Mouse (Mus musculus) naive thymus-derived CD4-positive, alpha-beta T cell, adult 2 months (primary cell): ENCODE data around the gene Hk2.

Experiments used
- DNase-seq: peaks from one replicate; pipeline ENCODE4 v3.0.0-alpha.2; 2011; ENCODE audit warnings: low read depth

The Hk2 gene

DNA sequence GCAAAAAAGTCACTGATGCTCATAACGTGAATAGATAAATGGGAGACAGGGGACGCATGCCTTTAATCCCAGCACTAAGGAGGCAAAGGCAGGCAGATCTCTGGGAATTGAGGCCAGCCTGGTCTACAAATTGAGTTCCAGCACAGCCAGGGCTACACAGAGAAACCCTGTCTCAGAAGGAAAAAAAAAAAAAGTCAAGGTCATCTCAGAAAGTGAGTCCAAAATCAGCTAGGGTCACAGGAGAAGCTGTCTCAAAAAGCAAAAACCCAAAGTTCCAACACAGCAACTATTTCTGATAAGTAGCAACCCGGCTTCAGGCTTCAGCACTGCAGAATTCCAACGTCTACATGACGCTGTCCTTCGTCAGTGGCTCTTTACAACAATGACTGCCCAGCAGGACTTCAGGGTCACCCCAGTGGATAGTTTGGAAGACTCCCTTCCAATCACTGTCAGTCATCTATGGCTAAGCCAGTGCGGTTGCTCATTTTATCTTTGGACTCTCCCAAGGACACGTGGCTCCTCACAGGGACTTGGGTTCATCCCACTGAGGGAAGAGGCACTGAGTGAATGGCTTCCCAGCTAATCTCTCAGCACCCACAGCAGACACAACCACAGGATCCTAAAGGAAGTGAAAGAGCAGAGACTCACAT, 33.3 kb downstream of the Hk2 start:
- no peak for DNase-seq

GRCm38 (mm10) chr6:82740269-82740668, 34.0 kb downstream of the Hk2 start:
- DNase-seq: peak; percentile 92

DNA sequence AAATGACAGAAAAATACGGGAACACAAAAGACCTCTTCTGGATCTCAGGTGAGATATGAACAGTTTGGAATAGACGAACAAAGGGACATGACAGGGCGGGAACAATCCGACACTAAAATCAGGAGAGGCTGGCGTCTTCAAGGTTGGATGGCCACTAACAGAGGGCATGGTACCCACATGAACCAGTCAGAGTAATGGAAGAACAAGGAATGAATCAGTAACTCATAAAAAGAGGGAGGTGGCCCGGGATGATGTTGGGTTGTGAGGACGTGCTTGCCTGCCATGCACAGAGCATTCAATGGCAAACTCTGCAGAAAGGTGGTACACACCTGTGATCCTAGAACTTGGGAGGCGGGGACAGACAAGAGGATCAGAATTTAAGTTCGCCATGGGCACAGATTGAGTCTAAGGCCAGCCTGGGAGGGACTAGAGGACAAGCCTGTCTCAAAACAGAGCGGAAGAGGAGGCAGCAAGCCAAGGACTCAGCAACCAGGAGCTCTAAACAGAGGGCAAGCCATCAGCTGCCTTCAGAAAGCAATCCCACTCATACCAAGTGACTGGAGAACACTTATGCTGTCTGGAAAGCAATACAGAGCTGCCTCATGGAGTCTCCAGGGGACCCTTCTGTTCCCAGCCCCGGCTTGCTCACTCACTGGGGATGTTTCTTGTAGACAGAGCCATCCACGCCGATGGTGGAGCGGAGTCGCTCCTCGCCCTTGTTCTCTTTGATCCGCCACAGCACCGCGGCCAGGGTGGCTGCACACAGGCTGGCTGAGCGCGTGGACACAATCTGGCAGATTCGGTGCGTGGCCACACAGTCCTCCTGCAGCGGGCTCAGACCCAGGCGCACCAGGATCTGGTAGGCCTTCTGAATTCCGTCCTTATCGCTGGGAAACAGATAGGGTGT, 36.4 kb downstream of the Hk2 start:
- DNase-seq: no peak

DNA sequence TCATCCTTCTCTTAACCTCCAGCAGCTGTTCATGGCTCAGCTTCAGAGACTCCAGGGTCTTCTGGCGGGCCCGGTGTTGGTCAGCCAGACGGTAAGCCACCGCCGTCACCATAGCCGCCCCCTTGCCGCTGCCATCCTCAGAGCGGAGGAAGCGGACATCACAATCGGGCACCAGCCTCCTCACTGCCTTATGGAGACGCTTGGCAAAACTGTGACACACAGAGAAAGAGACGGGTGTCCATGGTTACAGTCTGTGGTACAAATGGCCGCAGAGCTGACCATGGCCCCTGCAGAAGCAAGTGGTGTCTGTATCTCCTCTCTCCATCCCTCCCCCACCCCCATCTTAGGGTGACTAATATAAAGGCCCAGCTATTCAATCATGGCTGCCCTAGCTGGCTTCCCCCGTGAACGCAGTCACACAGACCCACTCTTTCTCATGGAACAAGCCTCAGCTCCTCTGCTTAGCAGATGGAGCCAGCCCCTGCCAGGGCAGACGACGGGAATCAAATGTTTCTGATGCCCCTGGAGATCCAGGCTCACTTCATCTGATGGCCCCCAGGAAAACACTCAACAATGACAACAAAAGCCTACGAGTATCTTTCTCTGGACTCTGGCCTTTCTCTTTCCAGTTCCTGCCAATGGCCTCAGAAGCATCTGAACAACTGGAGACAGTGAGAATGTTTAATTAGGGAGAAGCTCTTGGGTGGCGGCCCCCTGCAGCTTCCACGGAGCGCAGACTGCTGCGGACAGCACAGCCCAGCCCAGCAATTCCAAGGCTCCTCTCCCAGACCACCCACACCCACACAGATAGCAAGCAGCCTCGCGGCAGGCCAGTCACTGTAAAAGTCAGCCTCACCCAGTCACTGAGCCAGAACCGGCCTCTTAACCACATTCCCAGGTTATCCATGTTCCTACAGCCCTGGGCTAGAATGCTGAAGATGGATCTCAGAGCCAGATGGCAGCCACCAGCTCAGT, 37.3 kb downstream of the Hk2 start:
- DNase-seq: no peak

DNA sequence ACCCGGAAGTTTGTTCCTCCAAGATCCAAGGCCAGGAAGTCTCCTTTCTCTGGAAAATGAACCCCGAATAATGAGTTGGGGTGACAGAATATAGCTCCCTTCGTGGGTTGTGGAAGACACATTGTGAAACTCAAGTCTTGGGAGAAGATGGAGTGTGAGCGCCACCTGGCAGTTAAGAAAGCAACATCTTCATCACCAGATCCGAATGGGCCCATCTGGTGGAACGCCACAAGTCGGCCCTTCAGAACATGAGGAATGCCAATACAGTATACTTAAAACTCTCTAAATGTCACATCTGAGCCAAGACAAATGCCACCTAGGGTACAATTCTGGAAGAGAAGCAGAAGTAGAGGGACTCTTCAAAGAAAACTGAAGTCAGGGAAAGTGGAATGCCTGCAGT, 38.9 kb downstream of the Hk2 start:
- DNase-seq: no peak

GRCm38 (mm10) chr6:82728635-82729034, 45.6 kb downstream of the Hk2 start:
- DNase-seq: no peak

- no peak for DNase-seq
Observed at GRCm38 (mm10) chr6:82727206-82727605, 47.0 kb downstream of the Hk2 start.

GRCm38 (mm10) chr6:82723321-82723720, 50.9 kb downstream of the Hk2 start:
- no peak for DNase-seq

DNA sequence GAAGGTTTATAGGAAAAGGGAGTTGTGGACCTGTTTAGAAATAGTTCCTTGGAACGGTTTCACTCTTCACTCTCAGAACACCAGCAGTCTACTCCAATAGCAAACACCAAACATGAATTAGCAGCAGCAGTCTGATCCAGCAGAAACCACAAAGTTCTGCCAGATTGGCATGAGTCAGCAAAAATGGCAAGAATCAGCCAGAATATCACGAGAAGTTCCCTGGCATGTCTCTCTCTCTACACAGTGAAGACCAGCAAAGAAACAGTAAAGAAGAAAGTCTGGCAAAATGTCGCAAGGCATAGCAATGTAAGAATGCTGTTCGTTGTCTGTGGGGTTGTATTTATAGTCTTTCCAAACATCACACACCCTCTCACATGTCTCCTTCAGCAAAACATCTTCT, 58.1 kb downstream of the Hk2 start:
- DNase-seq: no peak

- no peak for DNase-seq
Observed at GRCm38 (mm10) chr6:82715653-82716052, 58.6 kb downstream of the Hk2 start.

GRCm38 (mm10) chr6:82715253-82715652, 59.0 kb downstream of the Hk2 start:
- DNase-seq: no peak

GRCm38 (mm10) chr6:82714841-82715240, 59.4 kb downstream of the Hk2 start:
- DNase-seq: no peak

DNA sequence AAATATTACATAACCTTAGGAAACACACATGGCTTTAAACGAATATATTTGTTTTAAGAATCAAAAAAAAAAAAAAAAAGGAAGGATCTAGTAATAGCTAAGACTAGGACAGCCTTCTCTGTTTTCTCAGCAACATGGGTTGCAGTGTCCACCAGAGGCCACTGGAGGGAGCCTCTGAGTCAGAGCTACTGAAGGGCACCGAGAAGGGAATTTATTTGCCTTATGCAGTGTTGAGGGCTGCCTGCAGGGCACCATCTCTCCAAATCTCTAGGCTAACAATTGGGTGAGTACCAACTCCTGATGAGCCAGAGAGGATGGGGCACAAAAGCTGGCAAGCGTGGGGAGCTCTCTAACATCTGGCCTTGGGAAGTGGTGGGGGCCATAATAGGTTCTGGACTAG, 60.0 kb downstream of the Hk2 start:
- DNase-seq: peak; percentile 82

DNA sequence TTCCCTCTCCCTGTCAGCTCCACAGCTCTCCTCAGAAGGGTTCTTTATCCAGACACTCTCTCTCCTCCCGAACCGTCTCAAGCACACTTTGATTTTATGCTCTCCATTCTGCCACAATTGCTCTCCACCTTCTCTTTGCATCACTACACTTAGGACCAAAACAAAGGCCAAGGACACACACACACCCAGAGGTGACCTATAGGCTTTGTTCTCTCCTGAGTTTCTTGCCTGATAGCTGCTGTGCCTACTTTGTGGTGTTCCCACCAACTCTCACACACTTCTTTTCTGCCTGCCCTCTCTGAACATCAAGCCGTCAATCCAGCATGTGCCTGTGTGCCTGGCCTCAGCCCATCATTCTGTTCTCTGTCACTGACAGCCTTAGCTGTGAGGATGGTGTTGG, 66.5 kb downstream of the Hk2 start:
- no peak for DNase-seq

GRCm38 (mm10) chr6:82707241-82707640, 67.0 kb downstream of the Hk2 start:
- no peak for DNase-seq

DNA sequence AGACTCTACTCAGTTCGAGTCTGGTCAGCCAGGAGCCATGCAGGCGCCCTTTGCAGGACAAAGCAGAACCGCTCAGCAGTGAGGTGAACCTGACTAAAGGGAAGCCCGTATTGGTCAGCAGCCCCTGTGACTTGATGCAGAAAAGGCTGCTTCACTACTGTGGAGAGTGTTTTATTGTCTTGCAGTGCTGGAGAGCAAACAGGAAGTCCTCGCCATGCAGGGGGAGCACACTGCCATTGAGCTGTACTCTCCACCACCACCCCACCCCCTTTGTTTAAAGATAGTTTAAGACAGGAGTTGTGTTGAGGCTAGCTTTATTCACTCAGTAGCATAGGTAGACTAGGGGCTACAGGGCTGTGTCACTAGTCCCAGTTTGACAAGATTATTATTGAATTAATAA, 69.0 kb downstream of the Hk2 start, which contains the start of gene Pole4:
Pole4 (minus strand) TSS at position 145 of the 400 bp plus-strand sequence.
- DNase-seq: no peak

DNA sequence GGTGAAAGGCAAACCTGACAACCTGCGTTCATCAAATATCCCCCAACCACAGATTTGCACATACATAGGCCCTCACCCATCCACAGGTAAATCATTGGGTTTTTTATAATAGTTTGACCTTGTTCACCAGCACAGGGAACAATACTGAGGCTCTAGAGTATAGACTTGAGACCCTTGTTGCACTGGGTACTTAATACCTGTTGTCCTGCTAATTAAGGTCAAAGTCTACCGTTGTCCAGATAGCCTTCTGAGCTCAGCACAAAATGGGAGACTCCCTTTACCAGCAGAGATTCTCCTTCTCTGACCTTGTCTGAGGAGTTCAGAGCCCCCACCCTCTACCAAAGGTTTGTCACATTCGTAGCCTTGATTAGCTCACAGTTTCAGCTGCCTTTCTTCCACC, 70.5 kb downstream of the Hk2 start:
- DNase-seq: no peak

- peak; percentile 89 for DNase-seq
Observed at GRCm38 (mm10) chr6:82702593-82703017, 71.6 kb downstream of the Hk2 start.

DNA sequence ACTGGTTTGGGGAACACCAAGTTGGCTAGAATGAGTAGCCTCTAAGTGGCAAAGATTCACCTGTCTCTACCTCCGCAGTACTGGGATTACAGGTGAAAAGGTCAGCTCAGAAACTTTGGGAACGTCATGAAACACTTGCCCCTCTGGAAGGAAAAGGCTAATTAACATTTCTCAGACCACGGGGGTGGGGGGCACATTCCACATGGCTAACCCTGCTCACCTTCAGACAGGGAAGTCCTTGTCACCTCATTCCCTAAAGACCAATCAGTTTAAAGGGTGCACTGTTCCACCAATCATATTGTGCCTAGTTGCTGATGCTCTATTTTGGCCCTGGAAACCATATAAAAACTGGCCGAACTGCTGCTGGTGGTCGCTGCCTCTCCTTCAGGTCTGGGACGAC, 73.0 kb downstream of the Hk2 start:
- no peak for DNase-seq

GRCm38 (mm10) chr6:82699831-82700230, 74.4 kb downstream of the Hk2 start:
- DNase-seq: no peak

- DNase-seq: no peak
Observed at GRCm38 (mm10) chr6:82696736-82697135, 77.5 kb downstream of the Hk2 start.

DNA sequence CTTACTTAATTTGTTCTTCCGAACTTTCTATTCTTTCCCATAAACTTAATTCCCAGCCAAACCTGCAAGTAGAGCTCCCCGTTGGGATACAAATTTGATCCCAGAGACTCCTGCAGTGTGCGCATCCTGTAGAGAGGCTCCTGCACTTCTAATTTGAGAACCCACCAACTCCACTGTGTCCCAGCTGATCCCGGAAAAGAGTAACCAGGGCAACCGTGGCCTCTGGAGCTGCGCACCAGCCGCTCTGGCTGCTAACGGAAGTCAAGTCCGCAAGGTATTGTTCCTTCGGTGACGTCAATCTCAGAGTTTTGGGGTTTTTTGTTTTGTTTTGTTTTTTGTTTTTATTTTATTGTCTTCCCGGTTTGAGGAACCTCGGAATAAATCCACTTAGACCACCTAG, 79.6 kb downstream of the Hk2 start:
- DNase-seq: no peak
